Mouse (Mus musculus): Measurements from ENCODE around the gene Trex1.

Gene Trex1

GRCm38 (mm10) chr9:109051651-109052489 is 7.7 kb downstream of the Trex1 start:
- in situ Hi-C loops (cut with MseI, MboI): loop anchor here in 1 of 2 experiments (10.0 kb wide), 1 partner anchor 47 kb away; no protein-coding TSS in a partner anchor

GRCm38 (mm10) chr9:109051011-109051501 is 8.5 kb downstream of the Trex1 start:
- in situ Hi-C loops (cut with MseI, MboI): loop anchor here in 1 of 2 experiments (10.0 kb wide), 1 partner anchor 46 kb away; no protein-coding TSS in a partner anchor

- in situ Hi-C loops (cut with MseI, MboI): loop anchor here in 1 of 2 experiments (10.0 kb wide), 1 partner anchor 46 kb away; no protein-coding TSS in a partner anchor
Measured at GRCm38 (mm10) chr9:109050674-109050997, 8.9 kb downstream of the Trex1 start.

- in situ Hi-C loops (cut with MseI, MboI): loop anchor here in 1 of 2 experiments (10.0 kb wide), 1 partner anchor 45 kb away; no protein-coding TSS in a partner anchor
Measured at GRCm38 (mm10) chr9:109049996-109050673, 9.4 kb downstream of the Trex1 start.

GRCm38 (mm10) chr9:109049316-109049715 is 10.2 kb downstream of the Trex1 start:
- in situ Hi-C loops (cut with MseI, MboI): no loop called here

- in situ Hi-C loops (cut with MseI, MboI): no loop called here
Measured at GRCm38 (mm10) chr9:109046306-109046705, 13.2 kb downstream of the Trex1 start.

GRCm38 (mm10) chr9:109041351-109041750 is 18.2 kb downstream of the Trex1 start:
- in situ Hi-C loops (cut with MseI, MboI): no loop called here

- in situ Hi-C loops (cut with MseI, MboI): no loop called here
Measured at GRCm38 (mm10) chr9:109040906-109041305, 18.6 kb downstream of the Trex1 start.

GRCm38 (mm10) chr9:109040216-109040615 is 19.3 kb downstream of the Trex1 start:
- in situ Hi-C loops (cut with MseI, MboI): no loop called here

- in situ Hi-C loops (cut with MseI, MboI): no loop called here
Measured at GRCm38 (mm10) chr9:109039681-109040080, 19.9 kb downstream of the Trex1 start.

- in situ Hi-C loops (cut with MseI, MboI): no loop called here
Measured at GRCm38 (mm10) chr9:109038901-109039364, 20.6 kb downstream of the Trex1 start.

GRCm38 (mm10) chr9:109038086-109038895 is 21.2 kb downstream of the Trex1 start, which contains the start of gene Shisa5:
Shisa5 (plus strand) TSS chr9:109038565.
- in situ Hi-C loops (cut with MseI, MboI): no loop called here

- in situ Hi-C loops (cut with MseI, MboI): no loop called here
Measured at GRCm38 (mm10) chr9:109032435-109032834, 27.1 kb downstream of the Trex1 start.

GRCm38 (mm10) chr9:109031686-109032085 is 27.8 kb downstream of the Trex1 start:
- in situ Hi-C loops (cut with MseI, MboI): no loop called here

GRCm38 (mm10) chr9:109031001-109031400 is 28.5 kb downstream of the Trex1 start:
- in situ Hi-C loops (cut with MseI, MboI): no loop called here

- in situ Hi-C loops (cut with MseI, MboI): no loop called here
Measured at GRCm38 (mm10) chr9:109030312-109030711, 29.2 kb downstream of the Trex1 start.

GRCm38 (mm10) chr9:109028919-109029318 is 30.6 kb downstream of the Trex1 start:
- in situ Hi-C loops (cut with MseI, MboI): no loop called here

GRCm38 (mm10) chr9:109028421-109028820 is 31.1 kb downstream of the Trex1 start:
- in situ Hi-C loops (cut with MseI, MboI): no loop called here

- in situ Hi-C loops (cut with MseI, MboI): no loop called here
Measured at GRCm38 (mm10) chr9:109027521-109027920, 32.0 kb downstream of the Trex1 start.

GRCm38 (mm10) chr9:109022866-109023685 is 36.5 kb downstream of the Trex1 start:
- in situ Hi-C loops (cut with MseI, MboI): no loop called here

- in situ Hi-C loops (cut with MseI, MboI): no loop called here
Measured at GRCm38 (mm10) chr9:109021428-109021827, 38.1 kb downstream of the Trex1 start.

Data from mouse trophoblast stem cell (cell line).